ENCODE assay signal across 16 mouse cellular contexts in the genomic region with DNA sequence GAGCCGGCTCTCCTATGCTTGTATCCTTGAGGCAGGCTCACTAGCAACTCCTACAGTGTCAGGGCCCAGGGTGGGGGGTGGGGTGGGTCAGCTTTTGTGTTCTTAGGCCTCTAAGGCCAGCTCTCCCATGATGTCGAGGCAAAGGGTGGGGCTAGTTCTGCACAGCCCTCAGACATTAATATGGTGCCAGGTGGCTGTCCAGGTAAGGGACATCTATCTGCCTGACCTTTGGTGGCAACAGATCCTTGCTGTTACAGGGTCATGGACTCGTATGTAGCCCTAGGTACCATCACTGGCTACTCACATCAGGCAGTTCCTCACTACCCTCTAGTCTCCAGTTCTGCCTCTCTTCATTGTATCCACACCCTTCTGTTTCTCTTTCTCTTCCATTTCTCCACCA.
"Had no signal": no experiment of that assay in that cellular context is flagged by ENCODE, and none has a peak within 500 bp of the region (broad histone marks: within the 10 kb centered on the region; RNA-seq: fewer than 3 reads in every experiment).

No protein-coding gene starts in this region.

- H3K4me1 ChIP-seq: megakaryocyte, embryonic 14.5 days; neural tube, embryonic 12.5 days had no signal

- H3K27ac ChIP-seq: lung, embryonic 15.5 days; macrophage; midbrain, embryonic 13.5 days; midbrain, embryonic 15.5 days; neural tube, embryonic 12.5 days; stomach, embryonic 15.5 days; stomach, postnatal 0 days had no signal

- H3K36me3 ChIP-seq: lung, embryonic 15.5 days; midbrain, embryonic 13.5 days; midbrain, embryonic 15.5 days; neural tube, embryonic 12.5 days; stomach, embryonic 15.5 days had no signal

- H3K4me2 ChIP-seq: lung, embryonic 15.5 days; midbrain, embryonic 11.5 days; midbrain, embryonic 13.5 days; midbrain, embryonic 15.5 days; neural tube, embryonic 12.5 days; stomach, embryonic 15.5 days had no signal

- H3K27me3 ChIP-seq: lung, embryonic 15.5 days; megakaryocyte, embryonic 14.5 days; midbrain, embryonic 13.5 days; midbrain, embryonic 15.5 days; neural tube, embryonic 12.5 days; stomach, embryonic 15.5 days had no signal

- H3K9ac ChIP-seq: lung, embryonic 15.5 days; midbrain, embryonic 13.5 days; midbrain, embryonic 15.5 days; neural tube, embryonic 12.5 days; stomach, embryonic 15.5 days had no signal

- ATAC-seq: lung, postnatal 0 days; midbrain, embryonic 13.5 days; midbrain, embryonic 15.5 days had no signal

- H3K9me3 ChIP-seq: lung, embryonic 15.5 days; megakaryocyte, embryonic 14.5 days; midbrain, embryonic 13.5 days; midbrain, embryonic 15.5 days; neural tube, embryonic 12.5 days; stomach, embryonic 15.5 days had no signal

- DNase-seq: lung, postnatal 14 days; lung, postnatal 36 days; right cerebral cortex, postnatal 14 days; thymus, adult 2 months; thymus, postnatal 25 days; thymus, postnatal 4 days had no signal

- H3K4me3 ChIP-seq: lung, embryonic 15.5 days; megakaryocyte, embryonic 14.5 days; midbrain, embryonic 13.5 days; midbrain, embryonic 15.5 days; neural tube, embryonic 12.5 days; stomach, embryonic 15.5 days had no signal
